Mouse (Mus musculus): Measurements from ENCODE around the gene Fam174a. TPM values are rescaled to one million over a fixed set of nuclear protein-coding genes. Genes with fewer than 3 reads are reported as not detected.

Fam174a gene
- total RNA-seq (2021) (10 to 100 TPM; 18.6 to 27.9 TPM), polyA plus RNA-seq (2012; rRNA removed) (84.7 and 116 TPM in 2 replicates)
- long read RNA-seq, transcript Fam174a-201 (3 exons, 2,112 nt): major isoform, 52 of 53 reads
- long read RNA-seq, partial matches to known transcripts: 0 of 53 reads
- long read RNA-seq, other reads (novel, unspliced or antisense): 1 of 53 reads

GRCm38 (mm10) chr1:95313393-95314228 lies at the start of gene Fam174a:
Fam174a (plus strand) TSS chr1:95313623.
- peak; percentile 95 for DNase-seq

- DNase-seq: no peak
Observed at GRCm38 (mm10) chr1:95263843-95264242, 49.6 kb upstream of the Fam174a start.

GRCm38 (mm10) chr1:95267950-95268724 lies 45.3 kb upstream of the Fam174a start:
- DNase-seq: no peak

- no peak for DNase-seq
Observed at GRCm38 (mm10) chr1:95273321-95273720, 40.1 kb upstream of the Fam174a start.

GRCm38 (mm10) chr1:95308324-95308723 lies 5.1 kb upstream of the Fam174a start:
- no peak for DNase-seq

GRCm38 (mm10) chr1:95314229-95314555 lies 769 bp downstream of the Fam174a start:
- DNase-seq: no peak

GRCm38 (mm10) chr1:95315981-95316380 lies 2.6 kb downstream of the Fam174a start:
- DNase-seq: no peak

GRCm38 (mm10) chr1:95322219-95322618 lies 8.8 kb downstream of the Fam174a start:
- no peak for DNase-seq

- no peak for DNase-seq
Observed at GRCm38 (mm10) chr1:95323004-95323403, 9.6 kb downstream of the Fam174a start.

GRCm38 (mm10) chr1:95326856-95327255 lies 13.4 kb downstream of the Fam174a start:
- no peak for DNase-seq

- no peak for DNase-seq
Observed at GRCm38 (mm10) chr1:95339618-95340017, 26.2 kb downstream of the Fam174a start.

GRCm38 (mm10) chr1:95342242-95342641 lies 28.8 kb downstream of the Fam174a start:
- DNase-seq: no peak

GRCm38 (mm10) chr1:95343585-95344485 lies 30.4 kb downstream of the Fam174a start:
- no peak for DNase-seq

- DNase-seq: no peak
Observed at GRCm38 (mm10) chr1:95354146-95354545, 40.7 kb downstream of the Fam174a start.

GRCm38 (mm10) chr1:95356904-95357303 lies 43.5 kb downstream of the Fam174a start:
- peak; percentile 77 for DNase-seq

- no peak for DNase-seq
Observed at GRCm38 (mm10) chr1:95363692-95364091, 50.3 kb downstream of the Fam174a start.

GRCm38 (mm10) chr1:95366616-95367373 lies 53.4 kb downstream of the Fam174a start:
- DNase-seq: no peak

- DNase-seq: no peak
Observed at GRCm38 (mm10) chr1:95367748-95368147, 54.3 kb downstream of the Fam174a start.

- no peak for DNase-seq
Observed at GRCm38 (mm10) chr1:95375443-95375842, 62.0 kb downstream of the Fam174a start.

GRCm38 (mm10) chr1:95381028-95381427 lies 67.6 kb downstream of the Fam174a start:
- no peak for DNase-seq
